Mouse (Mus musculus): ENCODE measurements around the gene Alpl.

Gene Alpl

DNA sequence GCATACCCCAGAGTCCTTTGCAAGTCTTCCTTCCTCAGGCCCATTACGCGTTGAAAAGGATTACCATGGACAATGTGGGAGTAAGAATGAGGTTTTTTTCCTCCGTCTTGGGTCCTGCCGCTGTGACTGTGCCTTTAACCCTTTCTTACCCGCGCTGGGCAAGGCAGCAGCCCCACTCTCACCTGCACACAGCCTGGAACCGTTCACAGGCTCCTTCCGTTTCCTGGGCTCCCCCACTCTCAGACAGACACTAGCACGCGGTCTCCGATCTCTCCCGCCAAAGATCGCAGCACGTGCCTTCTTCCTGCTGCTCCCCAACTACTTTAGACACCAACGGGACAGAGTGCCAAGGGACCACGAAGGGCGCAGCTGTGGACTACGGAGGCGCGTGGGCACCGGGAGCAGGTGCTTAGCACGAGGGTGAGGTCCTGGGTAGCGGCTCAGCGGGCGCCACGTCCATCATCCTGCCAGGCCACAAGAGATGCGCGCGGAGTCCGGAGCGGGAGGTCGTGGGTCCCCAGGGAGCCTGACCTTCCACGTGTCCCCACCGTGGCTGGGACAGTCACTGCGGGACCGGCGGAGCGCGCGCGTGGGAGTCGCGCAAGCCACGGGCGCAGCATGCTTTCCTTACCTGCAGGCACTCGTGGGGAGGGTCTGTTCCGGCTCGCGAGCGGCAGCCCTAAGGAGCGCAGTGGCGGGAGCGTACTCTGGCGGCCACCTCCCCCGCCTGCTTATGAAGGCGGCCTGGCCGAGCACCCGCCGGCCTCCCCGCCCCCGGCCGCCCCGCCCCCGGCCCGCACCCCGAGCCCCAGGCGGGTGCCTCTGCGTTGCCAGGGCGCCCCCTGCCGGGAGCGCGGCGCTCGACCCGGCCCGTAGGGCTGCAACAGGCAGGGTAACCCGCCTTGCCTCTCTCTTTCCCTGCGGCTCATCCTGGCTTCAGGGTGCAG, at the start of gene Alpl:
Gene Alpl (minus strand): TSS at position 774 of the 947 bp plus-strand sequence.
- peak; percentile 67 for DNase-seq

DNA sequence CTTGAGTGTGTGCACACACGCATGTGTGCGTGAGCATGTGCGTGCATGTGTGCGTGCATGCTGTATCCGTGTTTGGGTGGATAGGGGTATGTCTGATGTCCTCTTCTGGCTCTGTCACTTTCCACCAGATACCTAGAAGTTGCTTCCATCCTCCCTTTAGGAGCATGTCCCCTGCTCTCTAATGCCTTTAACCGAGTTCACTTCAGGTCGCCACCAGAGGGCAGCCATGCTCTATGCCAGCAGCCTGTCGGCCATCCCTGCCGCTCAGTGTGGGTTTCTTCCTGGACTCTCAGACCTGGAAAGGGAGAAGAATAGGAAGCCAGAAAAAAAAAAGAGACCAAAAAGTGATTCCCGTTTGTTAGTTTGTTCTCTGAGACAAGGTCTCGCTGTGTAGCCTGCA, 48.5 kb upstream of the Alpl start:
- DNase-seq: peak; percentile 73

DNA sequence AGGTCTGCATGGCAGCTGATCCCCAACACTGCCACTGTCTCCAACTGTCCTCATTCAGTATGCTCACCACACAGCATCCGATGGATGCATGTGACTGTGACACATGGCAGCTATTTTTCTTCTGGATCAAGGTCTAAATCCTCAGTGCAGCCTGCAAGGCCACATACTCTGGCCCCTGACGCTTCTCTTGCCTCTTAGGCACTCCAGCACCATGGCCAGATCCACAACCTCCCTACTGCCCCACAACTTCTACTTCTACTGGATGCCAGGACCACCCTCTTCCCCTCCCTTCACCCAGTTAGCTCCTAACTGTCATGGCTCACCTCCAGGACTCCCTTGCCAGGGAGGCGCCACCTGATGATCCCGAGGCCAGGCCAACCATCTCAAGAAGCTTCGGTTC, 43.3 kb upstream of the Alpl start:
- no peak for DNase-seq

DNA sequence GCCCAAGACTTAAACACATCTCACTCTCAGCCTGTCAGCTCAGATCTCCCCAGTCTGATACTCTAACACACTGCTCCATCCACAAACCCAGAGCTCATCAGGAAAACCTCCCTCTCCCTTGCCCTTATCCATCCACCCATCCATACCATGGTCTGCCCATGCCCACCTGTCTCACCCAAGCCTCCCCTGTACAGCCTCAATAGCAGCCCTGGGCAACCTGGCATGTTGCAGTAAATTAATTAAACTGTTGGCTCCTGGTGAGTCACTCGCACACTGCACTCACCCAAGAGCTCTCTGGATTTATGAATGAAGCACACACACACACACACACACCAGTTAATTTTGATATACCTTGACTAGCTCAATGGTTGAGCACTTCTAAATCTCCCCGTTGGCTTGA, 42.6 kb upstream of the Alpl start:
- DNase-seq: no peak

DNA sequence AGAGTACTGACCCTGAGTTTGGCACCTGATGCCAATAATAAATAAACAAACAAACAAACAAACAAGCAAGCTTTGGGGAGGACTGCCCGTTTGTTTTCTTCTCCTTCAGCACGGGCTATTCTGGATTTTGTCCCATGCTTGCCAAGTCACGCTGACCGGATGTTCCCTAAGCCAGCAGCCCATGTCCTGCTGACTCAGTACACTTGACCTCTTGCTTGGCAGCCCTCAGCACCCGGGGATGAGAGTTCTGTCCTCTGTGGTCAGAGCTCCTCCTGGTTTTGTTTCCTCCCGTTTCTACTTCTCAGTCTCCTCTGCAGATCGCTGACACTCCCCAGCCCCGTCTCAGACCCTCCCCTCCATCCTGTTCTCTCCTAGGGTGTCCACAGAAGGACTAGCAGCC, 41.6 kb upstream of the Alpl start:
- no peak for DNase-seq

DNA sequence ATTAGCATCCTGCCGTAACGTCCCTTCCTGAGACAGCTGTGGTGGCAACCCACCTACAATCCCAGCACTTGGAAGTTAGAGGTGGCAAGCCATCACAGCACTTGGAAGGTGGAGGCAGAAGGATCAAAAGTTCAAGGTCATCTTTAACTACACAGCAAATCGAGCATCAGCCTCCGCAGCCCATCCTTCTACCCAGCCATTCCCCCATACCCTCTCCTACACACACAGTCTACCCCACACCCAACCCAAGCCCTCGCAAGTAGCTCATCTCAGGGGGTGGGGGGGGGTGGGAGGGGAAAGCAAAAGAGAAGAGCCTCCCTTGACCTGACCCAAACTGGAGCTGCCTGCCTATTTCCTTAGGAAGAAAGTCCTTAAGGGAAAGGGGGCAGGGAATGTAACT, 40.6 kb upstream of the Alpl start:
- no peak for DNase-seq

DNA sequence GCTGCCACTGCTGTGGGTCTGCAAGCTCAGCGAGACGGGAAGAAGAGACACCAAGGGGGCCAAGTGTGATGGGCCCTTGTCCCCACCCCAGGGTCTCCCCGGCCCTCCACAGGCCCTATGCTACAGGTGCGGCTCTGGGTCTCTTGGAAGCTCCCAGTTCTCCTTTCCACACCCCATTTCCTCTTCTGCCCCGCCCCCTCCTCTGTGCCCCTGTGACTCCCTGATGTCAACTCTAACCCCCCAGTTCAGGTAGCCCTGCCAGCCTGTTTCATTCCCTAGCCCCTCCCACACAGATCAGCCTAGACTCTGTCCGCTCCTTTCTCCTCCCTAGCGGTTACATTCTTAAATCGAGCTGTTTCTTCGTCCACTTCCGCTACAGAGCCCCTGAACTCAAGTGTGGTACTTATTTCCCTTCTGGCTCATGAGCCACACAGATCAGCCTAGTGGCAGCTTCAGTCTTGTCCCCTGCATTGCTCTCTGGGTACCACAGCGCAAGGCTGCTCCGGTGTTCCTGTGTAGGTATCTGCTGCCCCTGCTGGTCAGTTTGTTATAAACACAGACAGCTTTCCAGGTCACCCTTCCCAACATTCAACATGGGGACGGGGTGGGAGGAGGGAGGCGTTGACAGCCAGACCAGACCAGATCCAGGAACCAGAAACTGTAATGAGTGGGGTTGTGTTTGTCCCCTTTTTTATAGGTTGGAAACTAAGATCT, 39.6 kb upstream of the Alpl start:
- DNase-seq: peak; percentile 65

DNA sequence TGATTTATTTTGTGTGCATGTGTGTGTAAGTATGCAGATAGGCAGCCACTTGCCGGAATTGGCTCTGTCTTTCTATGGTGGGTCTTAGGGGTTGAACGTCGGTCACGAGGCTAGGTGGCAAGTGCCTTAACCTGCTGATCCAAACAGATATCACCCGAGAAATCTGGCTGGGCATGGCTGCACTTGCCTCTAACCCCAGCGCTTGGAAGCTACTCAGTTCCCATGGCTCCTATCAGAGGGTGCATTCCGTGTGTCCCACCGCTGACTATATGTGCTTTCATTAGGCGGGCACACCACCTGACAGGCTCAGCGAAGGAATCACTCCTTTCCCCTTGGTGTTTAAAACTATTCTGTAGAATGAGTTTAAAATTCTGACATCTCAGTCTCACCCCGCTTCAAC, 35.4 kb upstream of the Alpl start:
- DNase-seq: no peak

DNA sequence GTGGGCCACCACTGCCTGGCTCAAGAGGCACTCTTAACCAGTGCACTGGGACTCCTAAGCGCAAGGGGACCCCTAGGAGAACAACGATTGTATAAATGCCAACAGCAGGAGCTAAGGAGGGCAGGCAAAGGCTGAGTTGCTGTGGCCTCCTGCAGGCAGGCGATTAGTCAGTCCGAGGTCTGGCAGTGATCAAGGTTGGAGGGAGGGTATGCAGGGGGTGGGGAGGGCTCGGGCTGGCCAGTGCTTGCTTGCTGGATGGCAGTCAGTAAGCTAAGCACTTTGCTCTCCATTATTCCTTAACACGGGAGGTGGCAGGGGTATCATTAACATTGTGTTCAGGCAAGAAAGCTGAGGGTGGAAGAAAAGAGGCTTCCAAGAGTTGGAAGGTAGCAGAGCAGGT, 34.2 kb upstream of the Alpl start:
- DNase-seq: no peak

DNA sequence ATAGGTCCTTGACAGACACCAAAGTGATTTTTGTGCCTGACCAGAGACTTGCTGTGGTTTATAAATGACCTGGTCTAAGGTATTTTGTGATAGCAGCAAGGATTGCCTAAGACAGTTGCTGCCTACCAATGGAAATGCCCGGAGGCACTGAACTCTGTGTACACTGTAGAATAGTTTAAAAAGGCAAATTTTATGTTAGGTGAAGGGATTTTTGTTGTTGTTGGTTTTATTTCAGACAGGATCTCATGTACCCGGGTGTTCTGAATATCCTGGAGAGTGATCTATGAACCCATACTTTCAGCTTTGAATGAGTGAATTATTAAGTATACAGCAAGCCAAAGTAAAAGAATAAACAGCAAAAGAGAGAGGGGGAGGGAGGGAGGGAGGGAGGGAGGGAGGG, 28.7 kb upstream of the Alpl start:
- no peak for DNase-seq

DNA sequence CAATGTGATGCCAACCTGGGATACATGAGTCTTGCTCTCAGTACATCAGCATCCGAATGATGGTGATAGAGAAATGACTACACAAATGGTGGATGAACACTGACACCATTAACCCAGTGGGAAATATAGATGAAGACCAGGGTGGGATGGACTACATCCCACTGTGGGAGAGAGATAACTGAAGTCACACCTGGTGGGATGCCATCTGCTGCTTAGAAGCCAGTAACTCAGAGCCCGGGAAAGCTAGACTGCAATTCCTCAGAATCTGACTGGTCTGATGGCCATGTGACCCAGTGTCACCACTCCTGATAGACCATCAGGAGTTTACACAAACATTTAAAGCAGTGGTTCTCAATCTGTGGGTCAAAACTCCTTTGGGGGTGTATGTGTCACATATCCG, 27.4 kb upstream of the Alpl start:
- no peak for DNase-seq

DNA sequence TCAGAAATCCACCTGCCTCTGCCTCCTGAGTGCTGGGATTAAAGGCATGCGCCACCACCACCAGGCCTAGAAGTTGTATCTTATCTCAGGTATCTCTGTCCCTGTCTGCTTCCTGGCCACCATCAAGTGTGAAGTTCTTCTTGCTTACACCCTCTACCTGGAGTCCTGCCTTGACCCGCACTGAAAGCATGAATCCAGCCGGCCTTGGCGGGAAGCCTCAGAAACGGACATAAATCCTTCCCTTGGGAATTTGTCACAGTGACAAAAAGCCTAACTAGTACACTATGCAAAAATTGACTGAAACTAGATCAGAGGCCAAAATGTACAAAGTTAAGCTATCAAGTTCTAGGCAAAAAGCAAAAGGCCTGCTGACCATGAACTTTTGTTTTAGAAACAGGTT, 26.4 kb upstream of the Alpl start:
- no peak for DNase-seq

DNA sequence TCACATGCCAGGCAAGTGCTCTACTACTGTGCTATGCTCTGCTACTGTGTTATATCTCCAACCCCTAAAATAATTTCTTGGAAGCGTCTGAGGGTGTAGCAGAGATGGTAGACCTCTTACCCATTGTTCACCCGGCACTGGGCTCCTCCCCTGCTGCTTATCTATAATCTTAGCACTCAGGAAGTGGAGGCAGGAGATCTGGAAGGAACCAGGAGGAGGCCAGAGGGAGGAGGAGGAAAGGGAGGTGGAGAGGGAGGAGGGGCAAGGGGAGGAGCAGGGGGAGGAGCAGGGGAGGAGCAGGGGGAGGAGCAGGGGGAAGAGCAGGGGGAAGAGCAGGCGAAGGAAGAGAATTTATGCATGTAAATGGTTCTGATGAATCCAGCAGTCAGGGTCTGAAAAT, 24.5 kb upstream of the Alpl start:
- DNase-seq: no peak

DNA sequence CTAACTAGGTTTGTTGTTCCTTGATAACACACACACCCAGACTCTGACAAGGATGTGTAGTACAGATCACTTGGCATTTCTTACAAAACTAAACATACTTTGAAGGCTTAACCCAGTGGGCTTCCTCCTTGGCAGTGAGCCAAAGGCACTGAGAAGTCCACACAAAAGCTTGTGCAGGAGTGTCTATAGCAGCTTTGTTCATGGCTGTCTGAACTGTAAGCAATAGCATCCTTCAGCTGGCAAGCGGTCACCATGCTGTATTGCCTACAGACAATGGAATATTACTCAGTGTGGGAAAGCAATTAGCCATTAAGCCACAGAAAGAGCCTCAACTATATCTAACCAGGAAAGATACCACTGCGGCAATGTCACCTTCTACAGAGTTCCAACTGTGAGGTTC, 23.3 kb upstream of the Alpl start:
- no peak for DNase-seq

DNA sequence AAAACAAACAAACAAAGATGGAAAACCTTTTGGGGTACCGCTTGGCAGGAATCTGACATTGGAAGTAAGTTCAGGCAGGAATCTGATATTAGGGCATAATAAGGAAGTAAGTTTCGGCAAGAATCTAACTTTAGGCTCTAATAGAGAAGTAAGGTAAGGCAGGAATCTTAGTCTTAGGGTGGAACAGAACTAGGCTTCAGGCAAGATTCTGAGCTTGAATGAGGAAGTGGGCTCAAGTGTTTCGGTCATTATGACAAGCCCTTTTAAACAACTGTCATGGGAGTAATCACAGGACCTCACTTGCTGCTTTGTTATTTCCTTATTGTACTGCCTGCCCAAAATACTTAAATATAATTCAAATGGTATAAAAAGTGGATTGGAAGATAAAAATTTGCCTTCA, 22.2 kb upstream of the Alpl start:
- DNase-seq: no peak

DNA sequence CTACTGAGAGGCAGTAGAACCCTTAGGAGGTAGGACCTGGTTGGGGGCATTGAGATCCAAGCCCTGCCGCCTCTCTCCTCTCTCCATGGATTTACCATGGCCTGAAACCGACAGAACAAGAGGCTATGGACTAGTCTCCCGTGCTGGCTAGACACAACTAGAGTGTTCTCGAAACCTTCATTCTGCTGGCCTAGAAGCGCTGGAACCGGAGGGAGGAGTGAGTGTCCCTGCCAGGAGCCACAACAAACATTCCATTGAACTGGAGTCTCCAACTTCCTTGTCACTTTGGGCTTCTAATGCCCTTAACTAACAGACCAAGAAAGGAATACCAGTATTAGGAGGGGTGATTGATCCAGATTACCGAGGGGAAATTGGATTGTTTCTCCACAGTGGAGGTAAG, 20.0 kb upstream of the Alpl start:
- DNase-seq: no peak

DNA sequence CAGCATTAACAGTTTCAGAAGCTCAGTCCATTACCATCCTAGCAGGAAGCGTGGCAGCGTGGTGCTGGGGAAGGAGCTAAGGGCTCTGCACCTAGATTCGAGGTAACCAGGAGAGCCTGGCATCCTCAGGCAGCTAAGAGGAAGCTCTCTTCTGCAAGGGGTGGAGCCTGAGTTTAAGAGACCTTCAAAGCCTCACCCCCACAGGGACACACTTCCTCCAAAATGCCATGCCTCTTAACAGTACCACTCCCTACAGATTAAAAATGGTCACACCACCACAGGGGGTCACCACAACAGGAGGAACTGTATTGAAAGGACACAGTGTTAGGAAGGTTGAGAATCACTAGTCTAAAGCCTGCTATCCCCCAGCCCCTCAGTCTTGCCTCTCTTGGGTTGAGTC, 19.3 kb upstream of the Alpl start:
- DNase-seq: no peak

DNA sequence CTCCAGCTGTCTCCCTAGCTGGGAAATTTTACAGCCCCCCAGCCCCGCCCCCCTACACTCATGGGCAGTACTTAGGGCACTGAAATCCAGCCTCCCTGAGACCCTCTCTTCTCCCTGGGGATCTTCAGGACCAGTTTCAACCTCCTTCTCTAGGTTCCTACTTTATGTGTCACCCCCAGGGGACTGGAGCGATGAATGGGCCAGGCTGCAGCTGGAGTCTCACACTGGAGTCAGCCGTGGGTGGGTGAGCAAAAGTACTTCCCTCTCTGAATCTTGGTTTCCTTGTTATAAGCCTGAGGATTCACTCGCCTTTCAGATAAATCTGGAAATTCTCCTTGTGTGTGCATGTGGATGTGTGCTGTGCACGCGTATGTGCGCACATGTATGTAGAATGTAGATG, 18.0 kb upstream of the Alpl start:
- DNase-seq: no peak

DNA sequence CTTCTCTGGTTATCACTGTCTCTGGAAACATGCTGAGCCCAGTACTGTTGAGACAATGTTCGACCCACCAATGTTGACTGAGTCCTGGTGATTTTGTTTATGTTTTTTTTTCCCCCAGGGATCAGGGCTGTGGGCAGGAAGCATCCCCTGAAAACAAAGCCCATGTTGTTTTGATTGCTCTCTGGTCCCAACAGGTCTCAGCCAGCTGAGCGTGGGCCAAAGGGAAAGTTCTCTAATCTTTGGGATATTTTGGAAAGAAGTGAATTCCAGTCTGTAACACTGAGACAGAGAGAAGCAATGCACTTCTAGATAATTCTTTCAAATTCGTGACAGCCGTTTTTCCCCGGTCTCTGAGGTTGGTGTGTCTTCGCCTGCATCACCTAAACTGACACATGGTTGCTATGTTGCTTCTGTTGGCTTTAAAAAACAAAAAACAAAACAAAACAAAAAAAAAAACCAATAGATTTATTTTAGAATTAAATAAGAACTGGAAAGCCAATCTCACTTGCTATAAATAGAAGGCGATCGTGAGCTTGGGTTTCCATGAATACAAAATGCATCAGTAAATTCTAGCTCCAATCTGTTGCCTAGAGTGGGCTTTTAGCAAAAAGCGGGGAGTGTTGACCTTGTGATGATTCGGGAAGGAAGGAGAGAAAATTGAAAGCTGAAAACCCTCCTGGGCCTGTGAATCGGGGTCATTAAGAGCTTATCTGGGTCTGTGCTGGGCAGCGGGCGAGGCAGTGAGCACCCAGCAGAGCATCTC, 16.9 kb upstream of the Alpl start:
- DNase-seq: no peak

DNA sequence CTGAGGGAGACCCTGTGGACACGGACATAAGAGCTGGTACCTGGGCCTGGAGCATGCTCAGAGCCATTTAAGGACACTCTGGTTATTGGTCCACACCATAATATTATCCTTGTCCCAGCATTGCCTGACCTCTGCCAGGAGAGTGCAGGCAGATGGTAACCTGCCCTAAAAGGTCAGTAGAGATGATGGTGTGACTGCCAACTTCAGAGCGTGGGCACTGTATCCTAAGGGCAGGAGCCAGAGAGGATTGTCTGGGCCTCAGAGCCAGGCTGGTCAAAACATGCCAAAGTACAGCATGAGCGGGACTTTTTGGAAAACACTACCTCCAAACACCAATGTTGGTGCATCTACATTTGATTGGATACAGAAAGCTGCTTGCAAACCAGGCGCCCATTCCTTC, 13.8 kb upstream of the Alpl start:
- no peak for DNase-seq

DNA sequence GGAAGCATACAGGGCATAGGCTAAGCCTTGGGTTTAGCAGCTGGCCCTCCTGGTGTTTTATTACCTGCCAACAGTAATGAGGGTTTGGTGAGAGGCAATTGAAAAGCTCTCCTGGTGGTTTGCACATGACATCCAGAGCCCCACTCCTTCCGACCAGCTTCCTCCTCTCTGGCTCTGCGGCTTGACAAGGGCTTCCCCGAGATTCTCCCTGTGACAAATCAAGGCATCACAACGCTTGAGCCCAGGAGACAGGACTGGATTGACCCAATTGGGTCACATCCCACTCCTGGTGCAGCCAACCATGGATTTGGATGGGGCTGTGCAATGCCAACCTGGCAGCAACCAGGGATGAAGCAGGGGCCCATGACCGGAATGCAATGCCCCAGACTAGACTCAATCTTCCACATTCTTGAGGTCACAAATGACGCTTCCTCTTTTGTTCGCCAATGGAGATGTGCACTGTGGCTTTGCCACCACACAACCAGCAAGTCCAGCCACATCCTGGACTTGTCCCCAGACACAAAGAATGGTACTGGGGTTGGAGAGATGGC, 11.2 kb upstream of the Alpl start:
- no peak for DNase-seq

DNA sequence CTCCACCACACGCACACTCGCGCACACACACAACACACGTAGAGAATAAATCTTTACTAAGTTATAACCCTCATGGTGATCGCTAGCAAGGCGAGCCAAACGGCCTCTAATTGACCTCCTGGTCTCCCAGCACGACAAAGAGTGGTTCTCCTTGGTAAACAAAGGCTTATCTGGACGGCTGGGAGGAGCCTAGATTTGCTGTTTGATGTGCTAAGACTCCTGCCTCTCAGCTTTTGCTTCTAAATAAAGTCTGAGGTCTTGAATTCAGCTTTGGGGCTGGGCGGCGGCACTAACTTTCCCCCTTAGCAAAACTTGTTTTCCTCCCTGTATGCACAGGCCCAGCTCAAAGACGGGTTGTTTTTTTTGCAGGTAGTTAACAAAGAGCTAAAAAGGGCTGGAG, 5.0 kb upstream of the Alpl start:
- no peak for DNase-seq

DNA sequence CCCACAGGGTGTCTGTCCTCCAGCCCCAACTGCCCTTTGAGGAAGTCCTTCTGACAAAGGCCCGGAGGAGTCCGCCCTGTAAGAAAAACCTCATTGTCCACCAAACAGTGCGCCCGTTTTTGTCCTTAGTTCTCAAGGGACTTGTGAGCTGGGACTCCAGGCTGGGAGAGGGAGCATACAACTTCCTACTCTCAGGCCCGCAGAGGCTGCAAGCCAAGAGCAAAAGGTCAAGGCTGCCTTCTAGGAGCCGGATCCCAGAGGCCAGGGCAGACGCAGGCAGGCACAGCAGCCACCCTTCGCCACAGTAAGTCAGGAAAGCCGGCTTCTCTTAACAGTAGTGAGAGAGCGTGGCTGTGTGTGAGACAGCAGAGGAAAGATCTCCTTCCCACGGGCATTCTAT, 4.1 kb upstream of the Alpl start:
- DNase-seq: no peak

Measured in thymus, postnatal 25 days (tissue).